Mouse (Mus musculus) monocyte, adult 5-6 weeks (primary cell): ENCODE results near the gene Snx14. TPM values are rescaled to one million over a fixed set of nuclear protein-coding genes. Genes with fewer than 3 reads are reported as not detected.

Experiments
- total RNA-seq: library from RNA; stranded (forward); fragments of 200-1000, 200-491, 200-594 nt; gene quantifications from 3 replicates; pipeline ENCODE4 v1.2.3, GENCODE M21; 2017

Gene Snx14
- total RNA-seq, 1 experiment from 2014 or later: 34.1 TPM

Other genes starting within 250 kb of the Snx14 start
- 4.6 to 8.6 TPM (median 4.9 TPM) in 3 replicates for gene Nt5e, start 111.8 kb downstream of the Snx14 start, total RNA-seq
- gene Gm20537, start 17.7 kb upstream of the Snx14 start, total RNA-seq: not detected in 3 replicates
- gene Syncrip, start 43.6 kb upstream of the Snx14 start, total RNA-seq: 112 to 157 TPM (median 127 TPM) in 3 replicates
- gene Zfp949, start 109.1 kb upstream of the Snx14 start, total RNA-seq: 11.8 to 19.8 TPM (median 19.2 TPM) in 3 replicates
- not detected in 3 replicates for gene Trim43a, start 141.9 kb upstream of the Snx14 start, total RNA-seq